Mouse (Mus musculus) liver, embryonic 16.5 days (tissue): ENCODE measurements at regions not wholly inside any gene's neighbourhood (a gene's known extent, or its start where the extent isn't known, plus 50 kb on each side); places are given as distances from the start of the nearest gene placed in this dataset.

Source experiments
- ATAC-seq: fragments of 200-750 bp; cut with Nextera tagmentation; 2 replicates; pipeline ENCODE4 v1.8.0; 2017; ENCODE audit warnings: low read depth, mild to moderate bottlenecking, moderate number of reproducible peaks, moderate library complexity
- H3K27ac ChIP-seq: fragments of 300-500 bp; sonication (generic); 2 replicates; pipeline ENCODE4 v1.5.1; 2014; ENCODE audit warnings: mild to moderate bottlenecking, low read length
- H3K27me3 ChIP-seq: fragments of 300-500 bp; sonication (generic); 2 replicates; pipeline ENCODE4 v1.6.1; 2014; ENCODE audit warnings: low read depth, low read length, mixed read lengths; ENCODE audit not compliant: control insufficient read depth, insufficient read depth
- H3K36me3 ChIP-seq: fragments of 300-500 bp; sonication (generic); 2 replicates; pipeline ENCODE4 v1.6.1; 2014; ENCODE audit warnings: mild to moderate bottlenecking; ENCODE audit not compliant: control insufficient read depth, insufficient read depth
- H3K4me1 ChIP-seq: fragments of 300-500 bp; sonication (generic); 2 replicates; pipeline ENCODE4 v1.6.1; 2014; ENCODE audit warnings: low read depth, low read length, mixed read lengths; ENCODE audit not compliant: control insufficient read depth
- H3K4me2 ChIP-seq: fragments of 300-500 bp; sonication (generic); 2 replicates; pipeline ENCODE4 v1.6.1; 2014; ENCODE audit warnings: low read depth, low read length, mixed read lengths
- H3K4me3 ChIP-seq: fragments of 300-500 bp; sonication (generic); 2 replicates; pipeline ENCODE4 v1.5.1; 2014; ENCODE audit warnings: low read depth, mild to moderate bottlenecking, low read length
- H3K9ac ChIP-seq: fragments of 300-500 bp; sonication (generic); 2 replicates; pipeline ENCODE4 v1.6.1; 2014; ENCODE audit warnings: low read depth, low read length
- H3K9me3 ChIP-seq: fragments of 300-500 bp; sonication (generic); replicated peaks from 2 replicates; pipeline ENCODE4 v1.6.1; 2016; ENCODE audit warnings: low read length; ENCODE audit not compliant: control insufficient read depth
- WGBS: fragments of 180-500 bp; shearing (Covaris S2); extraction: QIAGEN DNeasy Blood & Tissue Kit; methylation state at CpG from one replicate; pipeline ENCODE4 v1.1.7; 2014; ENCODE audit not compliant: insufficient replicate concordance; 5-methylcytosine and 5-hydroxymethylcytosine counted together

DNA sequence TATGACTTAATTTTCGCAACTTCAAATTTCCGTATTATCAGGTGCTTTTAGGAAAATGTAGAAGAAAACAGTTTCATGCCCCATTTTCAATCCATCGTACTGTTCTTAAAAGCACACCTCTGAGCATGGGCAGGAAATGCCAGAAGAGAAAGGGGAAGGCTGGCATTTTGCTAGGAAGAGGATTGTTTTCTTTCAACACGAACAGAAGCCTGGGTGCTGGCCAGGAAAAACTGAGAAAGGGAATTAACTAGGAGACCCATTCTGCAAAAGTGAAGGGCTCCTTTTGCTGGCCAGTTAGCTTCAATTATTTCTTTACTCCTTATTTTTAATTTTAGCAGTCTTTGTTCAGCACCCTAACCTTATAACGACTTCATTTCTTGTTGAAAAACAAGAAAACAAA, 264.0 kb downstream of the Btg1 start:
- Histone ChIP-seq H3K36me3 (no peaks in the 10 kb centered on the region), H3K27ac (no peak overlapping the region), H3K4me3 (no peak overlapping the region), H3K4me2 (no peak overlapping the region), H3K4me1 (no peaks in the 10 kb centered on the region), H3K9me3 (no peaks in the 10 kb centered on the region), H3K9ac (no peak overlapping the region), H3K27me3 (no peaks in the 10 kb centered on the region)
- 51% methylated on average over 5 of the region's 5 CpGs for WGBS
- ATAC-seq = no peak

DNA sequence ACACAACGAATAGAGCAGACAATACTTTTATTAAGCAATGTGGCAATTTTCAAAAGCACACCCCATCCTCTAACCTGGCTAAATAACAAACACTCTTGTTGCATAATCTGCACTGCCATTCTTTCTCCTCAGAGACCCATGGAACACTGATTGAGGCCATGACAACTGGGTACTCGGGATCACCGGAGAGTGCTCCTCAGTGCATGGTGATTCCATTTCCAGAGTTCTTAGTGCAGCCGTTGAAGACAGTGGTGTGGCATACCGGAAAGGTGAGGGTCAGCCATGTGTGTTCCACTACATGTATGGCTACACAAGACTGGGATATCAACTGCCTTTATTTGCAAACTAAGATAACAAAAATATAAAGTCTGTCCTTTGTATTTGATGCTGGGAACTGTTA, 264.4 kb downstream of the Btg1 start:
- no peak for ATAC-seq
- WGBS = 70% methylated on average over 5 of the region's 5 CpGs
- no peaks in the 10 kb centered on the region for H3K36me3 ChIP-seq
- no peaks in the 10 kb centered on the region for H3K9me3 ChIP-seq
- H3K4me3 ChIP-seq = no peak overlapping the region
- no peak overlapping the region for H3K4me2 ChIP-seq
- H3K27ac ChIP-seq = no peak overlapping the region
- no peaks in the 10 kb centered on the region for H3K27me3 ChIP-seq
- H3K4me1 ChIP-seq = no peaks in the 10 kb centered on the region
- H3K9ac ChIP-seq = no peak overlapping the region

DNA sequence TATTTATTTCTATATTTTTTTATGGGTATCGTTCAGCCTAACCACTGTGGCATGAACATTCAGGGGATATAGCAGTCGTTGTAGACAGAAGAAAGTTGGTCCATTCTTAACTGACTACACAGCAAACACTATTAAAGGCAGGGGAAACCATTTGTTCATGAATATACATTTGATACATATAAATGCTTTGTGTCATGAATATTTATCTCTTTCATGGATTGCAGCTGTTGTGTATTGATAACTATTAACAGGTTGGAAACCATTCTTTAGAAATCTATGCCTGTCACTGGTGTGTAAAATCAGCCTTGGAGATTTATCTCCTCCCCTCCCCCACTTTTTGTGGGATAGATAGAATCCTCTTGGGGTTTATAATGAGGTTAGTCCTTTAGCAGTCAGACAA, 264.9 kb downstream of the Btg1 start:
- 48% methylated on average over 2 of the region's 2 CpGs for WGBS

DNA sequence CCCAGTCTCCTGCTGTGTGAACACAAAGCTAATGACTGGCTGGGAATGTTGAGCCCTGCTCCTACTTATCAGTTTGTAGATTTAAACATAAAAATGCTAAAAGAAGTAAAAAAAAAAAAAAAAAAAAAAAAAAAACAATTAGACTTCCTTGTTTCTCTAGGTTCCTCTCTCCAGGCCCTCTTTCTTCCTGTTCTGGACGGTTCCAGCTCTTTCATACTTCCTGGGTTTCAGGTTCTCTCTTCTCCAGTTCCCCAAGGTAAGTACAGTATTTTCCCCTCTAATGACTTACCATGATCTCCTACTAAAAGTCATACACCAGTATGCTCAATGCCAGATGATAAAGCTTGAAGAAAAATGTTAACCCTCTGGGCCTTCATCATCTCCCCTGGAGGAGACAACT, 284.3 kb downstream of the Btg1 start:
- H3K9me3 ChIP-seq = no peaks in the 10 kb centered on the region
- H3K4me1 ChIP-seq = no peaks in the 10 kb centered on the region
- H3K36me3 ChIP-seq = no peaks in the 10 kb centered on the region
- H3K4me2 ChIP-seq = no peak overlapping the region
- no peak overlapping the region for H3K9ac ChIP-seq
- H3K4me3 ChIP-seq = no peak overlapping the region
- H3K27ac ChIP-seq = no peak overlapping the region
- no peak for ATAC-seq
- H3K27me3 ChIP-seq = no peaks in the 10 kb centered on the region
- WGBS = 20% methylated on average over 1 of the region's 1 CpGs

More for the DNA sequence above, 264.9 kb downstream of the Btg1 start:
- Histone ChIP-seq H3K9me3 (no peaks in the 10 kb centered on the region), H3K27me3 (no peaks in the 10 kb centered on the region), H3K4me1 (no peaks in the 10 kb centered on the region), H3K27ac (no peak overlapping the region), H3K9ac (no peak overlapping the region), H3K4me3 (no peak overlapping the region), H3K36me3 (no peaks in the 10 kb centered on the region), H3K4me2 (no peak overlapping the region)
- no peak for ATAC-seq

DNA sequence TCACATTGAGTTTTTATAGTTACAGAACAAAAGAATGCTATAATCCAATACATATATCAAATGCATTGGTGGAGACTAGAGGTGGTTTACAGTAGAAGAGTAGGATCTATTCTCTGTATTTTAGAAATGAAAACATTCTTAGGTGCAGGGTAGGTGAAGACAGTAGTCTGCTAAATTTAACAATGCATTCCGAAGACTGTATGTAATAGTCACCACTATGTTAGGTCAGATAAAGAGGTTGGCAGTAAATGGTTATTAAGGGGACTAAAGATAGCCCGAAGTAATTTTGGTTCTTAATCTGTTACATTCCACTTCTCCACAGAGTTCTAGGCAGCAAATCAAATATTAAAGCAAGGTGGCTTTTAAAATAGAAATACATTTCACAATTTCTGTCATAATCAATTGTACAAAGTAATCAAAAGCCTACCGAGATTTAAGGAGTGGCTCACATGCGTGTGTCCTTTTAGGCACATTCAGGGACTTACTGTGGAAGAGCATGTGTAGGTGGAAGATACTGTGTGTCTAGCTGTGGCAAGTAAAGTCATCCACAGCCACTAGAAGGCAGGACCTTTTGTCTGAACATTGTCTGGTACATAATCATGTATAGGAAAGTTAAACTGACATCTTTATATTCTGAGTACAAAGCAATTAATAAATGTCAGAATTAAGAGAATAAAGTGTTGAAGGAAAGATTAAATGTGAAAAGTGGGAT, 288.4 kb downstream of the Btg1 start:
- no peak overlapping the region for H3K4me3 ChIP-seq
- WGBS = 64% methylated on average over 4 of the region's 4 CpGs
- H3K4me2 ChIP-seq = no peak overlapping the region
- no peak overlapping the region for H3K27ac ChIP-seq
- no peaks in the 10 kb centered on the region for H3K9me3 ChIP-seq
- no peaks in the 10 kb centered on the region for H3K4me1 ChIP-seq
- H3K27me3 ChIP-seq = no peaks in the 10 kb centered on the region
- no peaks in the 10 kb centered on the region for H3K36me3 ChIP-seq
- ATAC-seq = no peak
- H3K9ac ChIP-seq = no peak overlapping the region

DNA sequence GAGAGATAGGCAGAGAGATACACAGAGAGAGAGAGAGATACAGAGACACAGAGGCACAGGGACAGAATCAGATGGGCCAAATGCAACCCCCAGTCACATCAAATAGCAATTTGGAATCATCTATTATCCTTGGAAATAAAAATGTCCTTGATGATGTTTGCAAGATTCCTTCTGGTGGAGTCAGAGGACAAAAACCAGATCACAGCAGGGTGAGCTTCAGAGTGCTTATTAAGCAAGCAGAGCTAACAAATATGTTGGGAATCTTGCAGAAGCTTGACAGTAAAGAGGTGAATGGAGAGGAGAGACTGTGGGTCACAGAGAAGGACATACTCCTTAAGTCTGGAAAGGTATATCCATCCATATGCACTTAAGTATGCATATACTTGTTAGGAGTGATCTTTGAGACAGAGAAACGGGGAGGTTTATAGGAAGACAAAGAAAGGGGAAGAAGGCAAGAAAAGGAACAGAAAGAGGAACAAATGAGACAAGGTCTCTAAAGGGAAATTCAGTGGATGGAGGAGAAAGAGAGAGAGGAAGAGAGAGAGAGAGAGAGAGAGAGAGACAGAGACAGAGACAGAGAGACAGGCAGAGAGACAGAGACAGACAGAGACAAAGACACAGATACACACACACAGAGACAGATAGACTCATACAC, 293.0 kb downstream of the Btg1 start:
- 16% methylated on average over 1 of the region's 1 CpGs for WGBS
- no peak for ATAC-seq
- Histone ChIP-seq H3K4me2 (no peak overlapping the region), H3K27me3 (no peaks in the 10 kb centered on the region), H3K9me3 (no peaks in the 10 kb centered on the region; the same call in 1 of the 2 replicates), H3K27ac (no peak overlapping the region), H3K36me3 (no peaks in the 10 kb centered on the region), H3K9ac (no peak overlapping the region), H3K4me1 (no peaks in the 10 kb centered on the region), H3K4me3 (no peak overlapping the region)

DNA sequence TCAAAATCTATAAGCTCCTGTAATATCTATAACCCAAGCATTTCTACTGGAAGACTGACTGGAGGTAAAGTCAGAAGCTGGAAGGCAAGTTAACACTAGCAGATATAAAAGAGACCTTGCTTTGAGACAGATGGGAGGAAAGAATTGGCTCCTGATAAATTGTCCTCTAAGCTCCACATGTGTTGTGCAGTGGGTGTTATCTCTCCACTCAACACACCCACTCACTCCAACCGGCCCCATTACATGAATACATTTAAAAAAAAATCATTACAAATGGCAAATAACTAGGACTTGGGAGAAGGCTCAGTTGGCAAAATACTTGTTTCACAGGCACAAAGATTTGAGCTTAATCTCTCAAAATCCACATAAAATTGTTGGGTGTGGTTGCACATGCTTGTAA, 304.4 kb downstream of the Btg1 start:
- no peak for ATAC-seq
- 62% methylated on average over 1 of the region's 1 CpGs for WGBS
- H3K36me3 ChIP-seq = no peaks in the 10 kb centered on the region
- no peak overlapping the region for H3K9ac ChIP-seq
- H3K4me2 ChIP-seq = no peak overlapping the region
- H3K9me3 ChIP-seq = no peaks in the 10 kb centered on the region; the same call in 1 of the 2 replicates
- H3K27me3 ChIP-seq = no peaks in the 10 kb centered on the region
- no peak overlapping the region for H3K4me3 ChIP-seq
- H3K4me1 ChIP-seq = no peaks in the 10 kb centered on the region
- no peak overlapping the region for H3K27ac ChIP-seq

DNA sequence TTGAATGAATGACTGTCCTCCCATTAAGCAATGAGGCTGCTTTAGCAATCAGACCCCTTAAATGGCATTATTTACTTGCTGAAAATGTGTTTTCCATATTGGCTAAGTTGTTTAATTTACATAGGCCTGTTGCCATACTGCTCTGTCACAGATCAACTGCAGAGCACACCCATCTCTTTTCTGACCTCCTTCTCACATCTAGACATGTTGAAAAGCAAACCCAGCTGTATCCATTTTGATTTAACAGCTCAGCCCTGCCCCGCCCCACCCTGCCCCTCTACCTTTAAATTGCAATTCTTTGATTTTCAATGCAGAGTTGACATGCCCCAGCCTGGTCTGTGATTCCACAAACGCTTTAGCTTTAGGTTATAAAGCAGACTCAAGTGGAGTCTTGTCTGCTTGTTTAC, 307.5 kb downstream of the Btg1 start:
- Histone ChIP-seq H3K9me3 (no peaks in the 10 kb centered on the region; the same call in 1 of the 2 replicates), H3K4me3 (no peak overlapping the region), H3K36me3 (no peaks in the 10 kb centered on the region), H3K27ac (peak overlapping the region; percentile 6; the same call in 1 of the 2 replicates), H3K4me1 (no peaks in the 10 kb centered on the region), H3K27me3 (no peaks in the 10 kb centered on the region), H3K4me2 (no peak overlapping the region), H3K9ac (no peak overlapping the region)
- 48% methylated on average over 2 of the region's 2 CpGs for WGBS
- peak; percentile 72 for ATAC-seq

DNA sequence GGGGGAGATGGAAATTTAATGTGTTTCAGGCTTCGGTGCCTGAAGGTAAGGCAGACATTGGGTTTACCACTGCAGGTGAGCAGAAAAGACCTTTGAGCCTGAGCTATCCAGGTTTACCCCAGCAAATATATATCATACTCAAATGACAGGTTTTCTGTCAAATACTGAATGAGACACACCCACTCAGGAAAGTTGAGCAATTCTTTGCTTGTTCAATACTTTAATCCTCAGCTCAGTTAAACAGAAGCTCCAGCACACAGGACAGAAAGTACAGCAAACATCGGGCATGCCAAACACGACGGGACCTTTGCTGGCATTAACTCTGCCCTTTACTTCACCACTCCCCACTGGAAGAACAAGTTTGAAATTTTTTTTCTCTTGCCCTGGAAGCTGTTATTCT, 307.9 kb downstream of the Btg1 start:
- Histone ChIP-seq H3K9ac (no peak overlapping the region), H3K9me3 (no peaks in the 10 kb centered on the region; the same call in 1 of the 2 replicates), H3K4me2 (no peak overlapping the region), H3K4me1 (no peaks in the 10 kb centered on the region), H3K36me3 (no peaks in the 10 kb centered on the region), H3K27me3 (no peaks in the 10 kb centered on the region), H3K4me3 (no peak overlapping the region), H3K27ac (peak overlapping the region; percentile 55)
- WGBS = 67% methylated on average over 4 of the region's 4 CpGs
- ATAC-seq = peak; percentile 82
